Mouse (Mus musculus) heart, embryonic 15.5 days (tissue): ENCODE results near the gene Gse1. TPM values are rescaled to one million over a fixed set of nuclear protein-coding genes. Genes with fewer than 3 reads are reported as not detected.
A peak's percentile ranks its signal among the peaks of the same experiment; 100 is the strongest.

Experiments used
- ATAC-seq: fragments of 200-750 bp; cut with Nextera tagmentation; replicated peaks from 2 replicates; pipeline ENCODE4 v1.8.0; 2017; ENCODE audit warnings: low read depth, moderate TSS enrichment; ENCODE audit not compliant: insufficient number of reproducible peaks, insufficient read depth, low FRiP score
- H3K27ac ChIP-seq: fragments of 300-500 bp; sonication (generic); 2 replicates; pipeline ENCODE4 v1.5.1; 2015; ENCODE audit warnings: mild to moderate bottlenecking, inconsistent platforms
- H3K27me3 ChIP-seq: fragments of 300-500 bp; sonication (generic); 2 replicates; pipeline ENCODE4 v1.6.1; 2015; ENCODE audit warnings: inconsistent platforms
- H3K36me3 ChIP-seq: fragments of 300-500 bp; sonication (generic); 2 replicates; pipeline ENCODE4 v1.6.1; 2015; ENCODE audit warnings: mild to moderate bottlenecking, inconsistent platforms
- H3K4me1 ChIP-seq: fragments of 300-500 bp; sonication (generic); replicated peaks from 2 replicates; pipeline ENCODE4 v1.6.1; 2015; ENCODE audit warnings: inconsistent platforms
- H3K4me2 ChIP-seq: fragments of 300-500 bp; sonication (generic); 2 replicates; pipeline ENCODE4 v1.6.1; 2015; ENCODE audit warnings: inconsistent platforms, mild to moderate bottlenecking, moderate library complexity
- H3K4me3 ChIP-seq: fragments of 300-500 bp; sonication (generic); 2 replicates; pipeline ENCODE4 v1.5.1; 2015; ENCODE audit warnings: mild to moderate bottlenecking, inconsistent platforms
- H3K9ac ChIP-seq: fragments of 300-500 bp; sonication (generic); 2 replicates; pipeline ENCODE4 v1.6.1; 2015; ENCODE audit warnings: mild to moderate bottlenecking, inconsistent platforms
- H3K9me3 ChIP-seq: fragments of 300-500 bp; sonication (generic); replicated peaks from 2 replicates; pipeline ENCODE4 v1.6.1; 2016; ENCODE audit warnings: inconsistent platforms
- WGBS: fragments of 180-500 bp; shearing (Covaris S2); methylation state at CpG from one replicate; pipeline ENCODE4 v1.1.7; 2015; ENCODE audit warnings: mixed read lengths; 5-methylcytosine and 5-hydroxymethylcytosine counted together
- polyA plus RNA-seq: library from polyadenylated mRNA; unstranded; fragments of >200 nt; fragmentation: Nextera tagmentation; extraction: Ambion mirVana; gene quantifications from 2 replicates; pipeline ENCODE4 v1.2.1, GENCODE M21; 2015

Gse1 gene
- polyA plus RNA-seq, 1 experiment from 2014 or later, result 8.9 TPM

GRCm38 (mm10) chr8:120371725-120372457 is 143.6 kb downstream of the Gse1 start:
- Histone ChIP-seq H3K4me3 (no peak overlapping the region), H3K4me1 (peaks cover 91% of the 10 kb centered on the region), H3K36me3 (no peaks in the 10 kb centered on the region), H3K27ac (peak overlapping the region; percentile 88), H3K9ac (no peak overlapping the region; the same call in 1 of the 2 replicates), H3K4me2 (peak overlapping the region; percentile 18), H3K27me3 (no peaks in the 10 kb centered on the region), H3K9me3 (no peaks in the 10 kb centered on the region)
- ATAC-seq, result peak; percentile 53
- 26% methylated on average over 8 of the region's 8 CpGs for WGBS

- no peaks in the 10 kb centered on the region for H3K9me3 ChIP-seq
- no peaks in the 10 kb centered on the region for H3K36me3 ChIP-seq
- no peak overlapping the region for H3K4me3 ChIP-seq
- H3K4me2 ChIP-seq, result no peak overlapping the region
- H3K27me3 ChIP-seq, result no peaks in the 10 kb centered on the region
- peak overlapping the region; percentile 88; the same call in 1 of the 2 replicates for H3K27ac ChIP-seq
- no peak for ATAC-seq
- H3K4me1 ChIP-seq, result peaks cover 95% of the 10 kb centered on the region
- H3K9ac ChIP-seq, result no peak overlapping the region
- WGBS, result 89% methylated on average over 6 of the region's 6 CpGs
Measured at GRCm38 (mm10) chr8:120372684-120373083, 144.4 kb downstream of the Gse1 start.

- WGBS, result 63% methylated on average over 3 of the region's 3 CpGs
- Histone ChIP-seq H3K4me2 (no peak overlapping the region), H3K9me3 (no peaks in the 10 kb centered on the region), H3K4me1 (peaks cover 98% of the 10 kb centered on the region), H3K4me3 (no peak overlapping the region), H3K27ac (peak overlapping the region; percentile 28; the same call in 1 of the 2 replicates), H3K27me3 (no peaks in the 10 kb centered on the region), H3K9ac (no peak overlapping the region), H3K36me3 (no peaks in the 10 kb centered on the region)
- no peak for ATAC-seq
Measured at GRCm38 (mm10) chr8:120373621-120374020, 145.4 kb downstream of the Gse1 start.

DNA sequence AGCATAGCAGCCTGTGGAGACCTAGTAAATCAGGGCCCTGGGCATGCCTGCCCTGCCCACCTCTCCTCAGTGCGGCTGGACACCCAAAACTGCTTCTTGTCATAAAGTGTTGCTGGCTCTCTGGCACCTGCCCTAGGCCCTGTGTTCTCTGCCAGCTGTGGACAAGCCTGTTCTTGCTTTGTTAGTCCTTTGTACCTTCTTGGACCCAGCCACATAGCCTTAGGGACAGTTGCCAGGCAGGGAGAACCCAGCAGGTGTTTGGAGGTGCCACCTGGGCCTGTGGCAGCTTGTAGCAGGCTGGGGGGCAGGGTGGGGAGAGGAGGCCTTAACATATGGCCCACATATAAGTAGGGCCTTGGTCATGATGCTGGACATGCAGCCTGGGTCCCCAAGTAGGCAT is 145.8 kb downstream of the Gse1 start:
- Histone ChIP-seq H3K9me3 (no peaks in the 10 kb centered on the region), H3K4me3 (no peak overlapping the region), H3K27me3 (no peaks in the 10 kb centered on the region), H3K4me1 (peaks cover 98% of the 10 kb centered on the region), H3K4me2 (no peak overlapping the region), H3K36me3 (no peaks in the 10 kb centered on the region), H3K9ac (peak overlapping the region; percentile 20; the same call in 1 of the 2 replicates), H3K27ac (peak overlapping the region; percentile 28; the same call in 1 of the 2 replicates)
- ATAC-seq, result no peak
- 72% methylated on average over 1 of the region's 1 CpGs for WGBS

- no peaks in the 10 kb centered on the region for H3K36me3 ChIP-seq
- no peak overlapping the region for H3K4me3 ChIP-seq
- H3K27ac ChIP-seq, result peak overlapping the region; percentile 28; the same call in 1 of the 2 replicates
- 50% methylated on average over 9 of the region's 9 CpGs for WGBS
- H3K9me3 ChIP-seq, result no peaks in the 10 kb centered on the region
- no peaks in the 10 kb centered on the region for H3K27me3 ChIP-seq
- H3K4me2 ChIP-seq, result no peak overlapping the region
- no peak overlapping the region; the same call in 1 of the 2 replicates for H3K9ac ChIP-seq
- H3K4me1 ChIP-seq, result peaks cover 97% of the 10 kb centered on the region
- ATAC-seq, result no peak
Measured at GRCm38 (mm10) chr8:120374514-120374913, 146.3 kb downstream of the Gse1 start.

DNA sequence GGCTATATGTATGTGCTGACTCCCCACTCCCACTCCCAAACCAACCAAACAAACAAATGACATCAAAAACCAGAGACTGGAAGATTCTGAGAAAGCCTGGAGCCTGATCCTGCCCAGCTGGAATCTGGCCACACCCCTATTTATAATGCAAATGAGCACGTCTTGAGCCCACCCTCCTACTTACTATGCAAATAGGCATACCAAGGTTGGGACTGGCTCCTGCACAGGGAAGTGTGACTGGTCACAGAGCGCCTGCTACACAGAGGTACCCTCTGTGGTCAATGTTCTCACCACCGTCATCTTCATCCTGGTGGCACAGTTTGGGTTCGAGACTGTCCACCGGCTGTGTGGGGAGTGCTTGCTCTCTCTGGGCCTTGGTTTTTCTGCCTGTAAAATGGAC is 146.9 kb downstream of the Gse1 start:
- no peaks in the 10 kb centered on the region for H3K9me3 ChIP-seq
- ATAC-seq, result no peak
- H3K27ac ChIP-seq, result no peak overlapping the region
- no peaks in the 10 kb centered on the region for H3K27me3 ChIP-seq
- H3K4me3 ChIP-seq, result no peak overlapping the region
- peaks cover 91% of the 10 kb centered on the region for H3K4me1 ChIP-seq
- no peak overlapping the region for H3K9ac ChIP-seq
- H3K36me3 ChIP-seq, result no peaks in the 10 kb centered on the region
- 60% methylated on average over 5 of the region's 5 CpGs for WGBS
- no peak overlapping the region for H3K4me2 ChIP-seq

DNA sequence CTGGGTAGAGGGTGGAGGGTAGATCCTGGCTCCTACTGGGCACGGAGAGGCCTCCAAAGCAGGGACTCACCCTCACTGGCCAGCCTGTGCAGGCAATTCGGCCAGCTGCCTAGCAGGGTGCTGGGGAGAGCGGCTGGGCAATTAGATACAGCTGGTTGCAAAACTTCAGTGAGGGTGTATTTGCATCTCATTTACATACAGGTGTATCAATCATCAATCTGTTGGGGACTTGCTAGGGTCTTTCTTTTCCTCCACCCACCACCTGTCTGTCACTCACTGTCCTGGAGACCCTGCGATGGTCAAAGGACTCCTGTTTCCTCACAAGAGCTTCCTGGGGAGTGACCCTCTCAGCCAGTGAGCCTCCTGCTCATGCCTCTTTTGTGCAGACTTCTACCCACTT is 148.0 kb downstream of the Gse1 start:
- WGBS, result 80% methylated on average over 4 of the region's 4 CpGs
- no peak overlapping the region for H3K27ac ChIP-seq
- H3K4me3 ChIP-seq, result no peak overlapping the region
- peaks cover 90% of the 10 kb centered on the region for H3K4me1 ChIP-seq
- no peaks in the 10 kb centered on the region for H3K36me3 ChIP-seq
- no peak for ATAC-seq
- no peaks in the 10 kb centered on the region for H3K27me3 ChIP-seq
- no peaks in the 10 kb centered on the region for H3K9me3 ChIP-seq
- H3K4me2 ChIP-seq, result no peak overlapping the region
- no peak overlapping the region for H3K9ac ChIP-seq

GRCm38 (mm10) chr8:120376847-120377802 is 148.9 kb downstream of the Gse1 start:
- Histone ChIP-seq H3K27ac (peak overlapping the region; percentile 31), H3K4me2 (no peak overlapping the region), H3K4me3 (no peak overlapping the region), H3K9me3 (no peaks in the 10 kb centered on the region), H3K4me1 (peaks cover 90% of the 10 kb centered on the region), H3K27me3 (no peaks in the 10 kb centered on the region), H3K9ac (no peak overlapping the region), H3K36me3 (no peaks in the 10 kb centered on the region)
- no peak for ATAC-seq
- 56% methylated on average over 22 of the region's 22 CpGs for WGBS

DNA sequence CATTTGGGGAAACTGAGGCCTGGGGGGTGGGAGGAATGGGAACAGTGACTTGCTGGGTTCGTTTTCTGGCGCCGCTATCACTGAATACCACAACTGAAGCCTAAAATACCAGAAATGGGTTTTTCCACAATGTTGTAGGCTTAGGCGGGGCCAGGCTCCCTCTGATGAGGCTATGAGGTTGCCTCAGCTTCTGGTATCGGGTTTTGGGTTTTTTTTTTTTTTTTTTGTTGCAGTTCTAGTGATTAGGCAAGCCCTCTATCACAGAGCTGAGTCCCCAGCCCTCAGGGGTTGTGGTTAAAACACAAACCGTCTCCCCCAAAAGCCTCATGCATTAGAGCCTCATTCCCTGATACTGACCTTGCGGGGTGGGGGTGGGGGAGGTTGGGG is 149.5 kb downstream of the Gse1 start:
- H3K36me3 ChIP-seq, result no peaks in the 10 kb centered on the region
- 61% methylated on average over 7 of the region's 7 CpGs for WGBS
- peaks cover 90% of the 10 kb centered on the region for H3K4me1 ChIP-seq
- no peak overlapping the region for H3K4me3 ChIP-seq
- H3K27ac ChIP-seq, result no peak overlapping the region
- no peak for ATAC-seq
- no peaks in the 10 kb centered on the region for H3K27me3 ChIP-seq
- H3K4me2 ChIP-seq, result no peak overlapping the region
- no peaks in the 10 kb centered on the region for H3K9me3 ChIP-seq
- no peak overlapping the region for H3K9ac ChIP-seq

- Histone ChIP-seq H3K9me3 (no peaks in the 10 kb centered on the region), H3K4me3 (no peak overlapping the region), H3K9ac (no peak overlapping the region), H3K4me1 (peaks cover 90% of the 10 kb centered on the region), H3K4me2 (no peak overlapping the region), H3K27ac (no peak overlapping the region), H3K36me3 (no peaks in the 10 kb centered on the region), H3K27me3 (no peaks in the 10 kb centered on the region)
- WGBS, result 32% methylated on average over 16 of the region's 16 CpGs
- ATAC-seq, result no peak
Measured at GRCm38 (mm10) chr8:120378306-120378705, 150.1 kb downstream of the Gse1 start.

GRCm38 (mm10) chr8:120379015-120379414 is 150.8 kb downstream of the Gse1 start:
- Histone ChIP-seq H3K9ac (no peak overlapping the region), H3K36me3 (no peaks in the 10 kb centered on the region), H3K27ac (no peak overlapping the region), H3K27me3 (no peaks in the 10 kb centered on the region), H3K4me3 (no peak overlapping the region), H3K4me2 (no peak overlapping the region), H3K9me3 (no peaks in the 10 kb centered on the region), H3K4me1 (peaks cover 90% of the 10 kb centered on the region)
- 59% methylated on average over 3 of the region's 3 CpGs for WGBS
- no peak for ATAC-seq
